Mouse (Mus musculus): ENCODE data around the gene Dennd5b.

- TF ChIP-seq POLR2A (IDR thresholded peaks at IDR 0.05; ENCODE audit: control insufficient read depth, low read depth, low read length) (no peak), CTCF (IDR thresholded peaks at IDR 0.05; ENCODE audit: control insufficient read depth, insufficient read depth, insufficient replicate concordance, low read depth, low read length) (no peak)
These were observed 96.5 kb downstream of the Dennd5b start for GRCm38 (mm10) chr6:149005009-149005408.
